Mouse (Mus musculus): Measurements from ENCODE around the gene Apela. TPM values are rescaled to one million over a fixed set of nuclear protein-coding genes. Genes with fewer than 3 reads are reported as not detected.

Apela gene
- polyA plus RNA-seq (2012; rRNA removed), result 79.9 and 119 TPM in 2 replicates

GRCm38 (mm10) chr8:65037117-65037533 lies at the start of gene Apela:
Gene Apela (minus strand): TSS chr8:65037336.
- Histone ChIP-seq H3K36me3 (ENCODE audit: control insufficient read depth, insufficient read depth, low read length) (no peaks in the 10 kb centered on the region), H3K4me1 (ENCODE audit: control insufficient read depth, insufficient read depth, low read length) (peaks cover 3% of the 10 kb centered on the region; the same call in 1 of the 2 replicates), H3K4me3 (ENCODE audit: insufficient read depth, low read depth, low read length) (peak within 1 kb of the TSS; percentile 44), H3K27ac (ENCODE audit: insufficient read depth, low read depth, low read length) (peak within 1 kb of the TSS; percentile 59), H3K27me3 (replicated peaks; ENCODE audit: control insufficient read depth, insufficient read depth, low read length) (no peaks in the 10 kb centered on the region)
- TF ChIP-seq CTCF (conservative IDR thresholded peaks at IDR 0.05; ENCODE audit: insufficient read depth, insufficient read length, low read depth, low read length) (no peak), POLR2A (IDR thresholded peaks at IDR 0.05; ENCODE audit: low read depth, low read length) (no peak)
- under 1% methylated on average over 8 of the region's 8 CpGs for WGBS
- DNase-seq, result peak; percentile 77

GRCm38 (mm10) chr8:65085680-65086079 lies 48.5 kb upstream of the Apela start:
- Histone ChIP-seq H3K4me1 (ENCODE audit: control insufficient read depth, insufficient read depth, low read length) (no peaks in the 10 kb centered on the region), H3K36me3 (ENCODE audit: control insufficient read depth, insufficient read depth, low read length) (no peaks in the 10 kb centered on the region), H3K27ac (ENCODE audit: insufficient read depth, low read depth, low read length) (no peak overlapping the region), H3K4me3 (ENCODE audit: insufficient read depth, low read depth, low read length) (no peak overlapping the region), H3K27me3 (replicated peaks; ENCODE audit: control insufficient read depth, insufficient read depth, low read length) (no peaks in the 10 kb centered on the region)
- TF ChIP-seq POLR2A (IDR thresholded peaks at IDR 0.05; ENCODE audit: low read depth, low read length) (no peak), CTCF (conservative IDR thresholded peaks at IDR 0.05; ENCODE audit: insufficient read depth, insufficient read length, low read depth, low read length) (0 out of 2 replicates have a peak, but pooled peaks have one; percentile 20)
- DNase-seq, result no peak
- 73% methylated on average over 2 of the region's 2 CpGs for WGBS

- no peak overlapping the region for H3K4me3 ChIP-seq (ENCODE audit: insufficient read depth, low read depth, low read length)
- H3K36me3 ChIP-seq (ENCODE audit: control insufficient read depth, insufficient read depth, low read length), result no peaks in the 10 kb centered on the region
- H3K27me3 ChIP-seq (replicated peaks; ENCODE audit: control insufficient read depth, insufficient read depth, low read length), result no peaks in the 10 kb centered on the region
- H3K4me1 ChIP-seq (ENCODE audit: control insufficient read depth, insufficient read depth, low read length), result no peaks in the 10 kb centered on the region
- DNase-seq, result no peak
- H3K27ac ChIP-seq (ENCODE audit: insufficient read depth, low read depth, low read length), result no peak overlapping the region
- WGBS, result 75% methylated on average over 9 of the region's 9 CpGs
- no peak for TF ChIP-seq POLR2A (IDR thresholded peaks at IDR 0.05; ENCODE audit: low read depth, low read length)
- no peak for TF ChIP-seq CTCF (conservative IDR thresholded peaks at IDR 0.05; ENCODE audit: insufficient read depth, insufficient read length, low read depth, low read length)
Measured at GRCm38 (mm10) chr8:65080731-65081130, 43.6 kb upstream of the Apela start.

- Histone ChIP-seq H3K36me3 (ENCODE audit: control insufficient read depth, insufficient read depth, low read length) (no peaks in the 10 kb centered on the region), H3K27me3 (replicated peaks; ENCODE audit: control insufficient read depth, insufficient read depth, low read length) (no peaks in the 10 kb centered on the region), H3K4me1 (ENCODE audit: control insufficient read depth, insufficient read depth, low read length) (no peaks in the 10 kb centered on the region), H3K27ac (ENCODE audit: insufficient read depth, low read depth, low read length) (no peak within 1 kb of the TSS), H3K4me3 (ENCODE audit: insufficient read depth, low read depth, low read length) (no peak within 1 kb of the TSS)
- 88% methylated on average over 2 of the region's 2 CpGs for WGBS
- no peak for TF ChIP-seq POLR2A (IDR thresholded peaks at IDR 0.05; ENCODE audit: low read depth, low read length)
- no peak for TF ChIP-seq CTCF (conservative IDR thresholded peaks at IDR 0.05; ENCODE audit: insufficient read depth, insufficient read length, low read depth, low read length)
- DNase-seq, result no peak
Measured at GRCm38 (mm10) chr8:65074733-65075132, 37.6 kb upstream of the Apela start, which contains the start of gene Gm10663. Gene Gm10663 (plus strand): TSS chr8:65075033.

GRCm38 (mm10) chr8:65070996-65071395 lies 33.9 kb upstream of the Apela start:
- no peak overlapping the region for H3K27ac ChIP-seq (ENCODE audit: insufficient read depth, low read depth, low read length)
- no peaks in the 10 kb centered on the region for H3K27me3 ChIP-seq (replicated peaks; ENCODE audit: control insufficient read depth, insufficient read depth, low read length)
- 41% methylated on average over 4 of the region's 4 CpGs for WGBS
- no peak for DNase-seq
- TF ChIP-seq POLR2A (IDR thresholded peaks at IDR 0.05; ENCODE audit: low read depth, low read length), result no peak
- no peak for TF ChIP-seq CTCF (conservative IDR thresholded peaks at IDR 0.05; ENCODE audit: insufficient read depth, insufficient read length, low read depth, low read length)
- H3K4me3 ChIP-seq (ENCODE audit: insufficient read depth, low read depth, low read length), result no peak overlapping the region
- H3K36me3 ChIP-seq (ENCODE audit: control insufficient read depth, insufficient read depth, low read length), result no peaks in the 10 kb centered on the region
- no peaks in the 10 kb centered on the region for H3K4me1 ChIP-seq (ENCODE audit: control insufficient read depth, insufficient read depth, low read length)

- 86% methylated on average over 4 of the region's 4 CpGs for WGBS
- H3K4me3 ChIP-seq (ENCODE audit: insufficient read depth, low read depth, low read length), result no peak overlapping the region
Measured at GRCm38 (mm10) chr8:65068473-65068819, 31.3 kb upstream of the Apela start.

GRCm38 (mm10) chr8:65067694-65068472 lies 30.7 kb upstream of the Apela start:
- WGBS, result 35% methylated on average over 10 of the region's 10 CpGs
- TF ChIP-seq POLR2A (IDR thresholded peaks at IDR 0.05; ENCODE audit: low read depth, low read length) (no peak), CTCF (conservative IDR thresholded peaks at IDR 0.05; ENCODE audit: insufficient read depth, insufficient read length, low read depth, low read length) (no peak)
- DNase-seq, result no peak
- no peak overlapping the region for H3K4me3 ChIP-seq (ENCODE audit: insufficient read depth, low read depth, low read length)
- no peaks in the 10 kb centered on the region for H3K4me1 ChIP-seq (ENCODE audit: control insufficient read depth, insufficient read depth, low read length)
- no peaks in the 10 kb centered on the region for H3K36me3 ChIP-seq (ENCODE audit: control insufficient read depth, insufficient read depth, low read length)
- H3K27me3 ChIP-seq (replicated peaks; ENCODE audit: control insufficient read depth, insufficient read depth, low read length), result no peaks in the 10 kb centered on the region
- H3K27ac ChIP-seq (ENCODE audit: insufficient read depth, low read depth, low read length), result no peak overlapping the region

More at GRCm38 (mm10) chr8:65068473-65068819, 31.3 kb upstream of the Apela start:
- TF ChIP-seq CTCF (conservative IDR thresholded peaks at IDR 0.05; ENCODE audit: insufficient read depth, insufficient read length, low read depth, low read length) (no peak), POLR2A (IDR thresholded peaks at IDR 0.05; ENCODE audit: low read depth, low read length) (no peak)
- no peaks in the 10 kb centered on the region for H3K4me1 ChIP-seq (ENCODE audit: control insufficient read depth, insufficient read depth, low read length)
- no peaks in the 10 kb centered on the region for H3K27me3 ChIP-seq (replicated peaks; ENCODE audit: control insufficient read depth, insufficient read depth, low read length)
- no peak overlapping the region for H3K27ac ChIP-seq (ENCODE audit: insufficient read depth, low read depth, low read length)
- H3K36me3 ChIP-seq (ENCODE audit: control insufficient read depth, insufficient read depth, low read length), result no peaks in the 10 kb centered on the region
- no peak for DNase-seq

All from kidney, adult 2 months (tissue).